Mouse (Mus musculus) E14TG2a.4 (cell line): ENCODE measurements around the gene Grcc10.

Experiments
- CTCF ChIP-seq: conservative IDR thresholded peaks from 2 replicates; pipeline ENCODE4 v1.5.1; 2014; ENCODE audit warnings: low read length
- POU5F1 ChIP-seq: IDR thresholded peaks from 2 replicates; pipeline ENCODE4 v1.6.1; 2014; ENCODE audit warnings: low read length, borderline replicate concordance

GRCm38 (mm10) chr6:124732476-124733370, 8.5 kb downstream of the Grcc10 start:
- no peak for TF ChIP-seq CTCF
- no peak for TF ChIP-seq POU5F1
